Mouse (Mus musculus) kidney, adult 2 months (tissue): ENCODE data around the gene Hmgn5. TPM values are rescaled to one million over a fixed set of nuclear protein-coding genes. Genes with fewer than 3 reads are reported as not detected.

Source experiments
- DNase-seq: peaks from one replicate; pipeline ENCODE4 v3.0.0; 2021
- H3K27ac ChIP-seq: fragments of 200-500 bp; 2 replicates; pipeline ENCODE4 v1.5.1; 2012; ENCODE audit warnings: low read depth, low read length, control low read depth, inconsistent platforms; ENCODE audit not compliant: insufficient read depth
- H3K27me3 ChIP-seq: fragments of 200-500 bp; replicated peaks from 2 replicates; pipeline ENCODE4 v1.6.1; 2012; ENCODE audit warnings: mild to moderate bottlenecking, moderate library complexity, low read length, inconsistent platforms; ENCODE audit not compliant: control insufficient read depth, insufficient read depth
- H3K36me3 ChIP-seq: fragments of 200-500 bp; 2 replicates; pipeline ENCODE4 v1.6.1; 2012; ENCODE audit warnings: mild to moderate bottlenecking, moderate library complexity, low read length, inconsistent platforms; ENCODE audit not compliant: control insufficient read depth, insufficient read depth
- H3K4me1 ChIP-seq: fragments of 200-500 bp; 2 replicates; pipeline ENCODE4 v1.6.1; 2011; ENCODE audit warnings: low read length; ENCODE audit not compliant: control insufficient read depth, insufficient read depth
- H3K4me3 ChIP-seq: fragments of 200-500 bp; 2 replicates; pipeline ENCODE4 v1.5.1; 2011; ENCODE audit warnings: mild to moderate bottlenecking, low read depth, low read length, control low read depth; ENCODE audit not compliant: insufficient read depth
- CTCF ChIP-seq: fragments of 200-500 bp; conservative IDR thresholded peaks from 2 replicates; pipeline ENCODE4 v1.5.1; 2011; ENCODE audit warnings: low read depth, mild to moderate bottlenecking, control low read depth, low read length, moderate library complexity, mixed read lengths; ENCODE audit not compliant: insufficient read depth, insufficient read length
- POLR2A ChIP-seq: fragments of 200-500 bp; IDR thresholded peaks from one replicate; pipeline ENCODE4 v1.6.1; 2011; ENCODE audit warnings: low read depth, low read length, control low read depth
- WGBS: fragments of 180-500 bp; shearing (Covaris S2); methylation state at CpG from one replicate; pipeline ENCODE4 v1.1.7; 2018; 5-methylcytosine and 5-hydroxymethylcytosine counted together
- polyA plus RNA-seq: library from polyadenylated mRNA; depleted of rRNA; stranded (reverse); fragments of >200 nt; gene quantifications from 2 replicates; pipeline ENCODE4 v1.2.3, GENCODE M21; 2012; rRNA removed

Hmgn5 gene
- polyA plus RNA-seq, 1 experiment = 1.8 TPM

- WGBS = 3% methylated on average over 13 of the region's 13 CpGs
- H3K4me1 ChIP-seq = no peaks in the 10 kb centered on the region
- no peaks in the 10 kb centered on the region for H3K36me3 ChIP-seq
- DNase-seq = peak; percentile 34
- no peak for TF ChIP-seq POLR2A
- peak overlapping the region; percentile 48 for H3K4me3 ChIP-seq
- no peaks in the 10 kb centered on the region for H3K27me3 ChIP-seq
- no peak overlapping the region for H3K27ac ChIP-seq
Measured at GRCm38 (mm10) chrX:109011611-109012185, 1.5 kb downstream of the Hmgn5 start.

- WGBS = 65% methylated on average over 4 of the region's 4 CpGs
- Histone ChIP-seq H3K27me3 (no peaks in the 10 kb centered on the region), H3K4me3 (no peak overlapping the region), H3K4me1 (no peaks in the 10 kb centered on the region), H3K36me3 (no peaks in the 10 kb centered on the region), H3K27ac (no peak overlapping the region)
- TF ChIP-seq CTCF (no peak), POLR2A (no peak)
- DNase-seq = no peak
Measured at GRCm38 (mm10) chrX:109001277-109001676, 11.9 kb downstream of the Hmgn5 start.

Other genes with a start within 250 kb of the Hmgn5 start
- 0.56 and 0.78 TPM in 2 replicates for gene Brwd3, start 179.0 kb downstream of the Hmgn5 start, polyA plus RNA-seq
- gene Sh3bgrl, start 82.0 kb upstream of the Hmgn5 start, polyA plus RNA-seq = 8.8 and 13.9 TPM in 2 replicates
- gene Gm6377, start 183.4 kb upstream of the Hmgn5 start, polyA plus RNA-seq = 0.05 and 0.07 TPM in 2 replicates